Mouse (Mus musculus) gonadal fat pad, adult 2 months (tissue): ENCODE data around the gene Ascl1. TPM values are rescaled to one million over a fixed set of nuclear protein-coding genes. Genes with fewer than 3 reads are reported as not detected.

ENCODE experiments used
- DNase-seq: peaks from one replicate; pipeline ENCODE4 v3.0.0-alpha.2; 2012; ENCODE audit warnings: low read depth
- polyA plus RNA-seq: library from polyadenylated mRNA; depleted of rRNA; stranded (reverse); fragments of >200 nt; gene quantifications from 2 replicates; pipeline ENCODE4 v1.2.3, GENCODE M21; 2012; rRNA removed

The Ascl1 gene
- polyA plus RNA-seq, 1 experiment = 0.45 TPM

DNA sequence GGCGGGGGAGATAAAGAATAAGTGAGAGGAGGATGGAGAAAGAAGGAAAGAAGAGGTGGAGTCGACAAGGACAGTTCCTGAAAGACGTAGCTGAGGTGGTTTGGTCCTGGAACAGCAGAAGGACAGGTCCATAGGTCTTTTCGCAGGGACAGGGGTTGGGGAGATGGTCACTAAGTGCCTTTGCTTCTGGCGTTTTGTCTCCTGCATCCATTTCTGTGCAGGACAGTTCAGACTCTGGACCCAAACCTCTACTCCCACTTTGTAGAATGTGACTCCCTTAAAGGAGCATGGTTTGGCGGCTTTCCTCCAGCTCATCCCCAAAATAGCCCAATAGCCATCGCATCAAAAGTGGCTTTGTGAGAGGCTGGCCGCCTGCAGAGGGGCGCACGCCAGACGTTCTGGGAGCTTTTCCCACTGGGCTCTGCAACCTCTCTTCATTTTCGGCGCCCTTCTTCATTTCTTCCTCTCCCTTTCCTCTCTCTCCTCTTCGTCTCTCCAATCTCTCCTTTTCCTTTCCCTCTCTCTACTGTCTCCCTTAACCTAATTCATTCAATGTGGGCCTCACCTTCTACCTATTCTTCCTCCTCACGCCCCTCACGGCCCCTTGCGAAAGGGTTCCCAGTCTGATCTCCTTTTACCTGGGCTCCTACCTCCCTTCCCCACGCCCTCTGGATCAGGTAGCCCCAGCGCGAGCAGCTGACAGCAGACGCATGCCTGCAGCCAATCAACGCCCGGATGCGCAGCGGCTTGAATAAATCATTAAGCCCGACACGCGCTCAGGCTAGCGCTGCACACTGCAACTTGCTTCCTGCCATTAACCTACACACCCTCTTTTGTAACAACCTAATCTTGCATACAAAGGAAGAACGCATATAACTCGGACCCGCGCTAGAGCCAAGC lies 7.5 kb downstream of the Ascl1 start:
- DNase-seq = no peak

GRCm38 (mm10) chr10:87484831-87485720 lies 8.4 kb downstream of the Ascl1 start:
- DNase-seq = no peak

- DNase-seq = no peak
Observed at GRCm38 (mm10) chr10:87477895-87478294, 15.6 kb downstream of the Ascl1 start.

DNA sequence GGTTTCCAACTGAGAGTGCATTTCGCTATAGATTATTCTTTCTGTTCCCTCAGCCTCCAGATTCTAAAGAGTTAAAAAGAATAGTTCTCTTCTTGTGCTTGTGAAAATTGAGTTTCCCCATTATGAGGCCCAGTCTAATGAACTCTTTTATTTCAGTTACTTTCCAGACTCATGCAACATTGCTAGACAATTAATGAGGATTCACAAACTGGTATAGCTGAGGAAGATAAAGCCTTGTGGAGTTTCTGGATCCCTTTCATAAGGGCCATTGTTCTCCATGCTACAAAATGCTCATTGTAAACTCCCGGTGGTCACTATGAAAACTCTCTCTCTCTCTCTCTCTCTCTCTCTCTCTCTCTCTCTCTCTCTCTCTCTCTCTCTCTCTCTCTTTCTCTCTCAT lies 18.5 kb downstream of the Ascl1 start:
- DNase-seq = no peak

GRCm38 (mm10) chr10:87473475-87474131 lies 19.9 kb downstream of the Ascl1 start:
- no peak for DNase-seq

DNA sequence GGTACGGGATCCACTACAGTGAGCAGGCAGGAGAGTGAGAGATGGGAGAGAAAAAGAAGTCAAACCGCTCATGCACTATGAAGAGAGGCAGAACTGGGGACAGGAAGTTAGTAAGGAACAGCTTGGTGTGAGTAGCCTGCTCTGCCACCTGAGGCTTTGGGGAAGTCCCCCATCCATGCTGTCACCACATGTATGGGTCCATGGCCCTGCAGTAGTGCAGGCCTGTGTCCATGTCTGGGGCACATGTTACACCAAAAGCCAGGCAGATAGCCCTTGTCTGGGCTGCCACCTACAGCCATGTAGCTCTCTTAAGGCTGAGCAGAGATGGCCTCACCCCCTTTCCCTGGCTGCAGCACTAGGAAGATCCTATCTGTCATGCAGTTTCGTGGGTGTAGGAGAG lies 42.7 kb downstream of the Ascl1 start:
- DNase-seq = no peak

- DNase-seq = no peak
Observed at GRCm38 (mm10) chr10:87449368-87449767, 44.1 kb downstream of the Ascl1 start.

DNA sequence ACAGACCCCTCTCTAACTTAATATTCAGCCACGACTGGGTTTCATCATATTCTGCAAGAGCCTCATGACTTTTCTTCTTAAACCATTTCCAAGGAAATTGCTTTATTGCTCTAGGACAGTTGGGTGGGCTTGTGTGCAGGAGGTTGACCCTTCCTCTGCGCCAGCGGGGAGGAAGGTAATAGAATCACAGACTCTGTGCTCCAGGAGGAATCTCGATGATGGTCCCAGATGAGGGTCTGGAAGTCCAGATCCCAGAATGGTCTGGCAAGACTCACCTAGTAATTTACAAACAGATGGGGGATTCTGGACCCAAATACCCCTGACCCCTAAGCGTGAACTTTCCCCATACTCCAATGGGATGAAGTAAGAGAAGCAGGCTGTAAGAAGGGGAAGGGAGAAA lies 45.2 kb downstream of the Ascl1 start:
- no peak for DNase-seq

DNA sequence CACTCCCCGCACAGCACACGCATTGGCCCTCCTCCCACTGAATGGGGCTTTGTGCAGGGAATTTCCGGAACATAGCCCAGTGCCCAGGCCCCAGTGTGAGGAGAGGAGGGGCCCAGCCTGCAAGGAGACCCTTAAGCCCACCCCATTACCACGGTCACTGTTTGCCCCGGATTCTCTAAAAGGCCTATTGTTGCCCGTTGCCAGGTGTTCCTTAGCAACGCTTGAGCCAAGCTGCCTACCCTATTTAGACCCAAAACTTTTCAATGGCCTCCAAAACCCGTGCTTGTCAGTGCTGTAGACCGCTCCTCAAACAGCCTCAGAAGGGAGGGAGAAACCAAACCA lies 45.7 kb downstream of the Ascl1 start:
- DNase-seq = no peak

GRCm38 (mm10) chr10:87446829-87447753 lies 46.4 kb downstream of the Ascl1 start:
- DNase-seq = no peak

GRCm38 (mm10) chr10:87446139-87446828 lies 47.2 kb downstream of the Ascl1 start:
- DNase-seq = no peak

Other genes with a start within 250 kb of the Ascl1 start
- gene Pah, start 28.1 kb upstream of the Ascl1 start, polyA plus RNA-seq = 0.12 and 1.4 TPM in 2 replicates